Mouse (Mus musculus): ENCODE results near the gene Baz2a. TPM values are rescaled to one million over a fixed set of nuclear protein-coding genes. Genes with fewer than 3 reads are reported as not detected.
"Not testable (repeated sequence)": the region's sequence is repeated elsewhere in the genome, so short reads cannot be mapped to it uniquely, and the experiment has no call there.

Baz2a gene
- total and polyA plus RNA-seq, 3 experiments, result 5.4 to 34.0 (median 12.8) TPM

DNA sequence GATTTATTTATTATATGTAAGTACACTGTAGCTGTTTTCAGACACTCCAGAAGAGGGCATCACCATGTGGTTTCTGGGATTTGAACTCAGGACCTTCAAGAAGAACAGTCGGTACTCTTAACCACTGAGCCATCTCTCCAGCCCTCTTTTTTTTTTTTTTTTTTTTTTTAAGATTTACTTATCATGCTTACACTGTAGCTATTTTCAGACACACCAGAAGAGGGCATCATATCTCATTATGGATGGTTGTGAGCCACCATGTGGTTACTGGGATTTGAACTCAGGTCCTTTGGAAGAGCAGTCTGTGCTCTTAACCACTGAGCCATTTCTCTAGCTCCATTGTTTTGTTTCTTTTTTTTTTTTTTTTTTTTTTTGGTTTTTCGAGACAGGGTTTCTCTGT is 39.2 kb upstream of the Baz2a start:
- in situ Hi-C loops (cut with MboI; ENCODE audit: low pct_ligation_motif_present, low pct_unique_long_range_greater_than_20kb, low sequenced_read_pairs); dilution Hi-C loops (cut with MboI; ENCODE audit: extremely low pct_ligation_motif_present, extremely low pct_unique_long_range_greater_than_20kb, low sequenced_read_pairs); H3K4me2 ChIP-seq (ENCODE audit: insufficient read depth, low read depth, poor library complexity, severe bottlenecking); H3K27ac ChIP-seq (ENCODE audit: insufficient read depth, low read depth); H3K27me3 ChIP-seq (replicated peaks); H3K9me3 ChIP-seq (replicated peaks; ENCODE audit: low read length); H3K4me3 ChIP-seq (replicated peaks in 1 of 3; ENCODE audit: low read depth in 2 of 3, low read length in 2 of 3, poor library complexity in 1 of 3); H3K9ac ChIP-seq (ENCODE audit: insufficient read depth, low read depth); H3K79me2 ChIP-seq (replicated peaks; ENCODE audit: control insufficient read depth, extremely low read depth, insufficient read depth, poor library complexity, severe bottlenecking); DNase-seq (ENCODE audit: extremely low read depth); H3K4me1 ChIP-seq (ENCODE audit: control insufficient read depth in 1 of 2, insufficient read depth in 2 of 2): not testable (repeated sequence)
- peaks cover 26 to 42% of the 10 kb centered on the region in 2 experiments for H3K36me3 ChIP-seq (replicated peaks in 1 of 2; ENCODE audit: control insufficient read depth in 1 of 2, insufficient read depth in 1 of 2, low read length in 1 of 2)
- peak; percentile 54; the same call in 1 of the 2 replicates for TF ChIP-seq ZNF384 (IDR thresholded peaks at IDR 0.05; ENCODE audit: low read depth, low read length)

DNA sequence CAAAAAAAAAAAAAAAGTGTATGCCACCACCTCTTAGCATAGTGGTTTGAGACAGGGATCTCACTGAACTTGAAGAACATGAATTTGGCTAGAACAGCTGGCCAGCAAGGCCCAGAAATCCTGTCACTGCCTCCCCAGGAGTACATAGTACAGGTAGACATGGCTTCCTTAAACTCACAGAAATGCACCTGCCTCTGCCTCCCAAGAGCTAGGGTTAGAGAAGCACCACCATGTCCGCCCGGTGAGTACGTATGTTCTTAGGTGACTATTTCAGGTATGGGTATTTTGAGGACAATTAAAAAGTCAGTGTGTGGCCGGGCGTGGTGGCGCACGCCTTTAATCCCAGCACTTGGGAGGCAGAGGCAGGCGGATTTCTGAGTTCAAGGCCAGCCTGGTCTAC is 38.4 kb upstream of the Baz2a start:
- dilution Hi-C loops (cut with MboI; ENCODE audit: extremely low pct_ligation_motif_present, extremely low pct_unique_long_range_greater_than_20kb, low sequenced_read_pairs), result no loop called here
- Histone ChIP-seq H3K4me3 (replicated peaks in 1 of 3; ENCODE audit: low read depth in 2 of 3, low read length in 2 of 3, poor library complexity in 1 of 3) (no peak overlapping the region), H3K4me1 (ENCODE audit: control insufficient read depth in 1 of 2, insufficient read depth in 2 of 2) (peaks cover 0 to 6% of the 10 kb centered on the region in 2 experiments; a peak in 2 of 4 replicates), H3K4me2 (ENCODE audit: insufficient read depth, low read depth, poor library complexity, severe bottlenecking) (no peak overlapping the region), H3K9ac (ENCODE audit: insufficient read depth, low read depth) (no peak overlapping the region), H3K79me2 (replicated peaks; ENCODE audit: control insufficient read depth, extremely low read depth, insufficient read depth, poor library complexity, severe bottlenecking) (no peaks in the 10 kb centered on the region), H3K27ac (ENCODE audit: insufficient read depth, low read depth) (no peak overlapping the region), H3K36me3 (replicated peaks in 1 of 2; ENCODE audit: control insufficient read depth in 1 of 2, insufficient read depth in 1 of 2, low read length in 1 of 2) (peaks cover 24 to 34% of the 10 kb centered on the region in 2 experiments), H3K9me3 (replicated peaks; ENCODE audit: low read length) (no peaks in the 10 kb centered on the region), H3K27me3 (replicated peaks) (no peaks in the 10 kb centered on the region)
- in situ Hi-C loops (cut with MboI; ENCODE audit: low pct_ligation_motif_present, low pct_unique_long_range_greater_than_20kb, low sequenced_read_pairs), result no loop called here
- no peak for TF ChIP-seq PAX5 (IDR thresholded peaks at IDR 0.05; ENCODE audit: low read length)
- TF ChIP-seq MAFK (IDR thresholded peaks at IDR 0.05; ENCODE audit: insufficient replicate concordance, low read length), result no peak
- no peak for TF ChIP-seq CHD2 (IDR thresholded peaks at IDR 0.05; ENCODE audit: low read length)
- no peak for TF ChIP-seq RAD21 (IDR thresholded peaks at IDR 0.05; ENCODE audit: low read depth, low read length)
- no peak for TF ChIP-seq NELFE (IDR thresholded peaks at IDR 0.05; ENCODE audit: low read depth, low read length)
- no peak for TF ChIP-seq GABPA (IDR thresholded peaks at IDR 0.05; ENCODE audit: insufficient replicate concordance, low read depth, low read length)
- TF ChIP-seq UBTF (IDR thresholded peaks at IDR 0.05; ENCODE audit: low read depth, low read length), result no peak
- no peak for TF ChIP-seq IRF4 (IDR thresholded peaks at IDR 0.05; ENCODE audit: low read depth, low read length)
- TF ChIP-seq USF2 (conservative IDR thresholded peaks at IDR 0.05; ENCODE audit: low read depth, low read length), result no peak
- no peak for TF ChIP-seq RCOR1 (conservative IDR thresholded peaks at IDR 0.05; ENCODE audit: low read depth, low read length)
- TF ChIP-seq ETS1 (conservative IDR thresholded peaks at IDR 0.05; ENCODE audit: low read depth, low read length), result no peak
- TF ChIP-seq CTCF (conservative IDR thresholded peaks at IDR 0.05 in 1 of 2, IDR thresholded peaks at IDR 0.05 in 1 of 2; ENCODE audit: low read depth in 2 of 2, low read length in 2 of 2), result no peak
- no peak for TF ChIP-seq MYC (IDR thresholded peaks at IDR 0.05; ENCODE audit: low read depth, low read length)
- DNase-seq (ENCODE audit: extremely low read depth), result no peak

- H3K79me2 ChIP-seq (replicated peaks; ENCODE audit: control insufficient read depth, extremely low read depth, insufficient read depth, poor library complexity, severe bottlenecking), result peaks cover 41% of the 10 kb centered on the region
- H3K27ac ChIP-seq (ENCODE audit: insufficient read depth, low read depth), result peak overlapping the region; percentile 41
- peak overlapping the region; percentile 65; the same call in 1 of the 2 replicates for H3K4me2 ChIP-seq (ENCODE audit: insufficient read depth, low read depth, poor library complexity, severe bottlenecking)
- H3K4me1 ChIP-seq (ENCODE audit: control insufficient read depth in 1 of 2, insufficient read depth in 2 of 2), result peaks cover 0 to 26% of the 10 kb centered on the region in 2 experiments; a peak in 2 of 4 replicates
- no peak for DNase-seq (ENCODE audit: extremely low read depth)
- dilution Hi-C loops (cut with MboI; ENCODE audit: extremely low pct_ligation_motif_present, extremely low pct_unique_long_range_greater_than_20kb, low sequenced_read_pairs), result no loop called here
- no peaks in the 10 kb centered on the region for H3K9me3 ChIP-seq (replicated peaks; ENCODE audit: low read length)
- H3K9ac ChIP-seq (ENCODE audit: insufficient read depth, low read depth), result peak overlapping the region; percentile 87
- H3K36me3 ChIP-seq (replicated peaks in 1 of 2; ENCODE audit: control insufficient read depth in 1 of 2, insufficient read depth in 1 of 2, low read length in 1 of 2), result peaks cover 0 to 19% of the 10 kb centered on the region in 2 experiments
- peak overlapping the region; percentile 61 to 90 (median 68) for H3K4me3 ChIP-seq (replicated peaks in 1 of 3; ENCODE audit: low read depth in 2 of 3, low read length in 2 of 3, poor library complexity in 1 of 3)
- H3K27me3 ChIP-seq (replicated peaks), result no peaks in the 10 kb centered on the region
- in situ Hi-C loops (cut with MboI; ENCODE audit: low pct_ligation_motif_present, low pct_unique_long_range_greater_than_20kb, low sequenced_read_pairs), result no loop called here
- TF ChIP-seq MAZ (IDR thresholded peaks at IDR 0.05; ENCODE audit: low read depth, low read length) (no peak), MAX (IDR thresholded peaks at IDR 0.05; ENCODE audit: low read length) (no peak), BHLHE40 (IDR thresholded peaks at IDR 0.05; ENCODE audit: low read depth, low read length) (no peak), UBTF (IDR thresholded peaks at IDR 0.05; ENCODE audit: low read depth, low read length) (no peak), MXI1 (IDR thresholded peaks at IDR 0.05; ENCODE audit: low read depth, low read length) (no peak)
These were observed 33.2 kb upstream of the Baz2a start for GRCm38 (mm10) chr10:128058184-128058583.

Data from CH12.LX (cell line).